Mouse (Mus musculus) embryonic fibroblast, embryonic 13.5 days (primary cell): ENCODE data around the gene Pgm5.

ENCODE experiments used
- CTCF ChIP-seq: IDR thresholded peaks from 2 replicates; pipeline ENCODE4 v1.5.1; 2011; ENCODE audit warnings: mild to moderate bottlenecking, control low read depth, low read length, moderate library complexity, borderline replicate concordance; ENCODE audit not compliant: insufficient read depth
- POLR2A ChIP-seq: IDR thresholded peaks from 2 replicates; pipeline ENCODE4 v1.6.1; 2011; ENCODE audit warnings: low read depth, mild to moderate bottlenecking, control low read depth, low read length, moderate library complexity

DNA sequence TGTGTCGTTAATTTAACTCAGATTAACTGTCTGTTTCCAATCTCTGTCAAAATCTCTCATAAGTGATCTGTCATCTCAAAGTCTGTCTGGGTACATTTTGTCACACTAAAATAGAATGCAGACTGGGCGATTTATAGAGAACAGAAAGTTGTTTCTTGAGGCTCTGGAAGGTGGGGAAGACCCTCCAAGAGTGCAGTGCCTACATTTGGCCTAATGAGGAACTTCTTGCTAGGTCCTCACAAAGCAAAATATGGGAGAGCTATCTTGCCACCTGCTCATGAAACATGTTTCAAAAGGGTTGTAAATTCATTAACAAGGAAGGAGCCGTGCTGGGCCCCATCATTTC is 107.2 kb downstream of the Pgm5 start:
- TF ChIP-seq CTCF: no peak
- no peak for TF ChIP-seq POLR2A
